Mouse (Mus musculus) cerebellum, postnatal 4 days (tissue): ENCODE measurements at regions not wholly inside any gene's neighbourhood (a gene's known extent, or its start where the extent isn't known, plus 50 kb on each side); places are given as distances from the start of the nearest gene placed in this dataset.

Experiments
- DNase-seq, 2 experiments: peaks; one replicate each; pipeline ENCODE4 v3.0.0; 2022; ENCODE audit warnings: low spot score in 2 of 2, mixed read lengths in 1 of 2

- peak in 1 of 2 experiments; percentile 43 for DNase-seq
Measured at GRCm38 (mm10) chr2:106256012-106256411, 252.7 kb upstream of the Dnajc24 start.

- DNase-seq, result no peak
Measured at GRCm38 (mm10) chr2:106234358-106234757, 231.0 kb upstream of the Dnajc24 start.

GRCm38 (mm10) chr2:106231136-106231535, 227.8 kb upstream of the Dnajc24 start:
- DNase-seq, result peak in 1 of 2 experiments; percentile 41

GRCm38 (mm10) chr2:106230021-106230420, 226.7 kb upstream of the Dnajc24 start:
- no peak for DNase-seq

GRCm38 (mm10) chr2:106228249-106228648, 224.9 kb upstream of the Dnajc24 start:
- DNase-seq, result peak in 1 of 2 experiments; percentile 5

- DNase-seq, result no peak
Measured at GRCm38 (mm10) chr2:106216169-106216568, 212.8 kb upstream of the Dnajc24 start.

- DNase-seq, result no peak
Measured at GRCm38 (mm10) chr2:106213740-106214139, 210.4 kb upstream of the Dnajc24 start.

- DNase-seq, result no peak
Measured at GRCm38 (mm10) chr2:106210773-106211172, 207.4 kb upstream of the Dnajc24 start.

GRCm38 (mm10) chr2:106208767-106209250, 205.5 kb upstream of the Dnajc24 start:
- DNase-seq, result no peak

- no peak for DNase-seq
Measured at GRCm38 (mm10) chr2:106200130-106200529, 196.8 kb upstream of the Dnajc24 start.

GRCm38 (mm10) chr2:106195170-106195569, 191.8 kb upstream of the Dnajc24 start:
- peak; percentile 75 to 93 for DNase-seq

- DNase-seq, result peak; percentile 81 to 94
Measured at GRCm38 (mm10) chr2:106194369-106195023, 191.1 kb upstream of the Dnajc24 start.

- DNase-seq, result peak in 1 of 2 experiments; percentile 67
Measured at GRCm38 (mm10) chr2:106193889-106194347, 190.6 kb upstream of the Dnajc24 start.

GRCm38 (mm10) chr2:106190579-106191322, 187.4 kb upstream of the Dnajc24 start:
- no peak for DNase-seq

GRCm38 (mm10) chr2:106183651-106184050, 180.3 kb upstream of the Dnajc24 start:
- peak in 1 of 2 experiments; percentile 48 for DNase-seq

GRCm38 (mm10) chr2:106182051-106182450, 178.7 kb upstream of the Dnajc24 start:
- DNase-seq, result peak in 1 of 2 experiments; percentile 43

GRCm38 (mm10) chr2:106162681-106163080, 159.3 kb upstream of the Dnajc24 start:
- DNase-seq, result no peak

GRCm38 (mm10) chr2:106161877-106162276, 158.5 kb upstream of the Dnajc24 start:
- DNase-seq, result no peak

- no peak for DNase-seq
Measured at GRCm38 (mm10) chr2:106149701-106150100, 146.4 kb upstream of the Dnajc24 start.

GRCm38 (mm10) chr2:106140931-106141330, 137.6 kb upstream of the Dnajc24 start:
- DNase-seq, result no peak

GRCm38 (mm10) chr2:106101002-106101401, 97.7 kb upstream of the Dnajc24 start:
- no peak for DNase-seq

- peak in 1 of 2 experiments; percentile 17 for DNase-seq
Measured at GRCm38 (mm10) chr2:106086121-106086520, 82.8 kb upstream of the Dnajc24 start.
